Mouse (Mus musculus) cerebellum, adult 9-10 months (tissue): ENCODE data around the gene B4galt3.

Experiments
- DNase-seq: peaks from one replicate; pipeline ENCODE4 v3.0.0; 2022

B4galt3 gene

DNA sequence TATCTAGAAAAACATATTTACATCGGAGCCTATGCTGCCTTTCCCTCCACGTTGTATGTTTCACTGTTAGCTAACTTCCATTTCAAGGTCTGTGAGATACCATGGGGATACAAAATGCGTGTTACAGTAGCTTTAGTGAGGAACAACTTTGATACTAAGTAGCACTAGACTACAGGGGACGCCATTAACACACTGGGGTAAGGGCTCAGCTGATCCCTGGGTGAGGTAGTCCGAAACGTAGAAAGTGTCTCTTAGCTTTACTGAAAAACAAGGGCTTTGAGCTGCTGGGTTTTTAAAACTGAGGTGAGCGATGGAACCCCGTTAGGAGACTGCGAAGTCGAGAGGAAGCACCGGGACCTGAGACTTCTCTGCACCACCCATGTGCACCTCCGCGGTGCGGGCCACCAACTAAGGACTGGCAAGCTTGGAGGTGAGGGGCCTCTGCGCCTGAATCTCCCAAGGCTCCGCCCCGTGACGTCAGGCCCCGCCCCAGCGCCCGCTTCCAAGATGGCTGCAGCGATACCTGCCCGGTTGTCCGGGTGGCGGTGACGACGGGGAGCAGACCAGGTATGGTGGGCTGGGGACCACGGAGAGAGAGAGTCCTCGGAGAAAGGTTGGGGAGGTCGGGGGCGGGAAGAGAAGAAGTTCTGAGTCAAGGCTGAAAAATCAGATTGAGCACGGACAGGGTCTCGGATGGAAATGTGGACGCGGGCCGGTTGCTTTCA is at the start of gene B4galt3:
Gene B4galt3, plus strand, starts transcription at position 481 of the 725 bp plus-strand sequence.
- peak; percentile 98 for DNase-seq

DNA sequence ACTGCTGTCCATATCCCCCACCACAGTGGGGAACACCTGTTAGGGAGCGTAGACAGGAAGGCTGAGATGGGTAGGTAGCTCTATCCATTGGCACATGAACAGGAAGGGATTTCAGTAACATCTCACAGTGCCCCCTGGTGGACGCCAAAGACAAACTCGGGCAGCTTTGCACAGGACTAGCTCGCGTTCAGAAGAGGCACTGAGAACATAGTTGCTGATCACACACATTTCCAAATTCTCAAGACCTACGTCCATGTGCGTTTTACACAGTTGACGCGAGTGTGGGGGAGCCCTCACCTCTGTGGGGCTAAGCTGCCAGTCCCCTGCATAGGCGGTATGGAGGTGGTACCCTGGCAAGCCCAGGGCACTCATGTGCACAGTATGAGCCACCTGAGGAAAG is 49.3 kb upstream of the B4galt3 start:
- peak; percentile 88 for DNase-seq

DNA sequence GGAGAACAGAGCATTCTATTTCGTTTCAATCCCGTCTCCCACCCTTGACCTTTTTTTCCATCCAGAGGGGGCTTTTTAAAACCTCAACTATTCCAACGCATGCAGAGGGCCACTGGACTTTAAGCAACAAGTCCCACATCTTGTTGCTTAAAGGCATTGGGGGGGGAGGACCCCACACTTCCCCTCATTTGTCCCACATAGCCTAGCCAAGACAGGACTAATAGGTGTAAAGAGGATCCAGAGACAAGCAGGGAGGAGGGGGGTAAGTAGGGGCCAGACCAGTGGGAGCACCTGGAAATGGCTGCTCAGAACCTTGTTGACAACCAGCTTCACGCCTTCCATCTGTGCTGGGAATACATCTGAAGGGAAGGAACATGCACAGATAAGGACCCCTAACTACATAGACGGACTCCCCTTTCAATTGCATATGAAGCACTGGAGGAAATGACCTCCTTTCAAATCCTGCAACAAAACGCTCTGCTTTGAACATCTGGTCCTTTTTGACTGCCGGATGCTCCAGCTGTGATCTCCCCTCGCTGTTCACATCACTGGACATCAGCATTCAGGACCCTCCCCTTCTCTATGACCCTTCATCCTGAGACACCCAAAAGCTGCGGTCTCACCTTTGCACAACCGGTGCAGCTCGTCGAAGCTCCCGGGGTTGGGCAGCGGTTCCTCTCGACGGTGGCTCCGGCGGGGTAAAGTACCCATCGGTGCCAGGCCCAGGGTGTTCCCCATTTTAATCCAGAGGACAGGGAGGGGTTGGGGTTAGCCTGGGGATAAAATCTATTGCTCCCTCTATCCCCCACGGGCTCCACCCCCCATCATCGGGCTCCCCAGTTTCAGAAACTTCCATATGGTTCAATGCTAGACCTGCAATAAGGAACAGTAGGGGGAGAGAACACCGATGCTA is 48.6 kb upstream of the B4galt3 start:
- DNase-seq, result peak; percentile 58

DNA sequence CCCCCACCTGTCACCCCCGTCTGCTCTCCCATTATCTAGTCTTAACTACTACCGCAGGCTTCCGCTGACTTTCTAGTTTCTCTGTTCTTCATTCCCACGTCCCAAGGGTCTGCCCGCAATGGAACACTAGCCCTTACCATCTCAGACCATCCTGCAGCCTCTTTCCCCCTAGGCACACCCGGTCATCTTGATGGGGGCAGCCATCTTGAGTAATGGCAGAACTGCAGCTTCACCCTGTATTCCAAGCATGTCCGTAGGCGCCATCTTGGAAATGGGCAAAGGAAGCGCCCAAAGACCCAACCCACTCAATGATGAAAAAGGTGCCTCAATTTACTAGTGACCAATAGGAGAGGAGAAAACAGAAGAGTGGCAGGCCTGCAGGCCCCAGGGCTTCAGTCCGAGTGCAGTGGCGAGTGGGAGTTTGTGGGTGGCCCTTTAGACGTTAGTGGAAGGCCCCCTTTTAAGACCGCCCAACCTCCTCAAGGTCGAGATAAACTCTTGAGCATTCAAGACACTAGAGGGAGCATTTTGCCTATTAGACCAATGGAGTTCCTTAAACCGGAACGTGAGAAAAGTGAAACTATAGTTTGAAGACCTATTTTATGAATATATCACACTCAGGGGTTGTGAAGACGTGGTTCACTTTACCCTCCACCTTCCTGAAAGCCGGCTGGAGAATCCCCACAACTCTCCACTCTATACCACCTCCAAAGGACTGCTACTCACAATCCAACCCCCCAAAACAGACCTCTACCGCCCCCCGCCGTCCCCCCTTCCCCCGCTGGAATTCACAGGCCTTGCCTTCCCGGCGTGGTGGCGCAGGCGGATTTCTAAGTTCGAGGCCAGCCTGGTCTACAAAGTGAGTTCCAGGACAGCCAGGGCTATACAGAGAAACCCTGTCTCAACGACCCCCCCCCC is 47.6 kb upstream of the B4galt3 start, which contains the start of gene Tomm40l:
Gene Tomm40l, minus strand, starts transcription at position 277 of the 918 bp plus-strand sequence.
- DNase-seq, result peak; percentile 99

DNA sequence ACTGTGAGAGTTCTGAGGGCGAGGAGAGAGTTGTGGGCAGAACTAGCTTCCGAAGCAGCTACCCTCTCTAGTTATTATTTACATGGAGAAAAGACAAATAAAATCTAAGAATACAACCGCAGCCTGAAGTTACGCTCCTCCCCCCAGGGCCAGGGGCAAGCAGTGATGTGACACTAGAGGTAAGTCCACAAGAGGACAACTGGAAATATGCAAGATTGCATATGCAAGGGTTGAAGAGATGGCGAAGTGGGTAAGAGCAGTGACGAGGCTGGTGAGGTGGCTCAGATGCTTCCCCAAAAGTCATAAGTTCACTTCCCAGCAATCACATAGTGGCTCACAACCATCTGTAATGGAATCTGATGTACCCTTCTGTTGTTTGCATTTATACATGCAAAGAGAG is 47.0 kb upstream of the B4galt3 start:
- peak; percentile 62 for DNase-seq

DNA sequence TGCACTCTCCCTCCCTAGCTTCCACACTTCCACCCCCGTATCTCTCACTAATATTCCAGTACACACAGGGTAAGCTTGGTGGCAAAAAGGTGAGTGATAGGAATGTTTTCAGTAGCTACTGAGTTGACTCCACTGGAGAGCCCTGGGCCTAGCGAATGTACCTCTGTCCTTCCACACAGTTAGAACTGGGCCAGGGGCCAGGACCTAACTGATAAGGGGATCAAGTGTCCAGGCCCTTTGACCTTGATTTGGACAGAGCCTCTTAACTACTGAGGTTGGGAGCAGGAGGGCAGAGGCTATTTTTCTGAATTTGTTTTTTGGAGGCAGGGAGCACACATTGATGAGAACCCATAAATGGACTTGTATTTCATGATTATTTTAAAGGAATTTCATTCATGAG is 46.3 kb upstream of the B4galt3 start:
- DNase-seq, result peak; percentile 57

DNA sequence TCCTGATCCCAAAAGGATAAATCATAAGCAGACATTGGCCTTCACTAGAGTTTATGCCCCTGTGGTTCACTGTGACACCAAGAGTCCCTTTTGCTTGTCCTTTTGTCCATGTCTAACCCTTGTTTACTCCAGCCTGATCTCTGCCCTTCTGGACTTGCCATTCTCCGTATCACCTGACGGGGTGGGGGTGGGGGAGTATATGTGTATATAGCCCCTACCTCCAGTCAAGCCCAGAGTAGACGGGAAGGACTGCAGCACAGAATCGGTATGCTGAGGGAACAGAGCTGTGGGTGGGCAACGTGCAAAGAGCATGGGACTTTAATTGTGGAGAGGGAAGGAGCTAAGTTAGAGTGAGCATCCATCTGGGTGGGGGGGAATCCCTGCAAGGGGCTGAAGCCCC is 45.3 kb upstream of the B4galt3 start, which contains the start of gene Apoa2:
Gene Apoa2, plus strand, starts transcription at position 198 of the 400 bp plus-strand sequence.
- DNase-seq, result no peak

DNA sequence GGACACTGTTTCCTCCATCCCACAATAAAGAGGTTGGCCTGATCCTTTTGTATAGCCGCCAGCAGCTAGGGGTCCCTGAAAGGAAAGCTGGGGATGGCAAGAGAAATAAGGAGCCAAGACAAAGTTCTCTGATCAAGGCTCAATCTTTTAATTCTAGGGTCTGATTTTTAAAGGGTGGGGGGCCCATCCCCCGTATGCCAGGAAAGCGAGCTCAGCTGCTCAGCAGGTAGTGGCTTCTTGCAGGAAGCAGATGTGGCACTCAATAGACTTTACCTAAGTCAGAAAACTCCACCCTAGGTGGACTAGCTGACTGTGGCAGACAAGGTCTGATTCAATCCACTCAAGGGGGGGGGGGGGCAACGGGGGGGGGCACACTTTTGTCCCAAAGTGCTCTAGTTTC is 43.3 kb upstream of the B4galt3 start:
- DNase-seq, result no peak

DNA sequence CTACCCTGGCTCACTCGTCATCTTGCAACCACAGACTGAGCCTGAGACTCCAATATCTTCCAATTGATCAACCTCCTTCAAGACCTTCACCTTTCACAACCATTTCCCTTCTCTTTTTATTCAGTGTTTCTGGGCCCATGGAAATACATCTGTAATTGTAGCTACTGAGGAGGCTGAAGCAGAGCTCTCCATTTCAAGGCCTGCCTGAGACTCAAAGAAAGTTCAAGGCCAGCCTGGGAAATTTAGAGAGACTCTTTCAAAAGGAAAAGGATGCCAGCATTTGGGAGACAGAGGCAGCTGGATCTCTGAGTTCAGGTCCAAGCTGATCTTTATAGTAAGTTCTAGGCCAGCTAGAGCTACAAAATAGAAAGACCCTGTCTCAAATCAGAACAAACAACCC is 42.2 kb upstream of the B4galt3 start:
- no peak for DNase-seq

DNA sequence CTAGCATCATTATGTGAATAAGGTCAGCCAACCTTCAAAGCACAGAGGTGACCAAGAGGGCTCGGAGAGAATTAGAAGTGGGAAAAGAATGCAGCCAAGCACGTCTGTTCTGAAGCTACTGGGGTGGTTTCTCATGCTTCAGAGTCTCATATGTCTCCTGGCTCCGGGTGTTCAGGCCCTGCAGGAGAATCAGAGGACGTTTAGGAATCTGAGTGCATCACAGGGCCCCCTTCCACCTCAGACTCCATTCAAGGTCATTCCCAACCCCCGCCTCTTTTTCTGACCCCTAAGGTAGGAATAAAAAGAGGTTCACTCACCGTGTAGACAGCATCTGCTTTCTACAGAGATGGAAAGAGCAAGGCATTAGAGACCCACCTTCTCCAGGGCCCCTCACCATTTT is 40.4 kb upstream of the B4galt3 start:
- DNase-seq, result no peak

DNA sequence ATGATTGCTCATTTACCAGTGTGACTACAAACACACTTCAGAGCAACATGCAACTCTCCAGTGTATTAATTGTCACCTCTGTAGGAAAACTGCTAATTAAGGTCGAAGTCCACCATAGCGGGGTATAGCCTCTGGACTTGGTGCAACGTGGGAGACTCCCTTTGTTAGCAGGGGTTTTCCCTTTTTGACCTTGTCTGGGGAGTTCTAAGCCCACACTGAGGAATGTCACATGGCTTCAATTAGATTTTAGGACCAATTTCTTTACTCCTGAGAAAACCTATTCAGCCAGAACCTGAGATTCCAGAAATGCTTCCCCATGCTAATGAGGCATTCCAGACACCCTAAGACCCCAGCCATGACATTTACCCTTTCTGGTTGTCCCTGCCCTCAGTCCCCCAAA is 39.9 kb upstream of the B4galt3 start:
- DNase-seq, result no peak

DNA sequence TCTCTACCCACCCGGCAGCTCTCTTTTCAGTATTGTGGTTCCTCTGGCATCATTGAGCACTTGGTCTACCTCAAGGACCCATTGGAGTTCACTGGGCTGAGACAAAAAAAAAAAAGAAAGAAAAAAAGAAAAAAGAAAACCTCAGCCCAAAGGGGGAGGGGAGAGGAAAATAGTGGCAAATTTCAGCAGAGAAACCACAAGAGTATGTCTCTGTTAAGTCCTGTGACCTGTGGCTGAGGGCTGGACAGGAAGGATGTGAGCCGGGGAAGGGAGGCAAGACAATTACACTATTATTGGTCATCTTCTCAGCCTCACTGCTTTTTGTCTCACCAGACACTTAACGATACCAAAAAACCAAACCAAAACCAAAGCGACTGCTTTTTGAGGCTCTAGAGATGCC is 38.3 kb upstream of the B4galt3 start:
- no peak for DNase-seq

DNA sequence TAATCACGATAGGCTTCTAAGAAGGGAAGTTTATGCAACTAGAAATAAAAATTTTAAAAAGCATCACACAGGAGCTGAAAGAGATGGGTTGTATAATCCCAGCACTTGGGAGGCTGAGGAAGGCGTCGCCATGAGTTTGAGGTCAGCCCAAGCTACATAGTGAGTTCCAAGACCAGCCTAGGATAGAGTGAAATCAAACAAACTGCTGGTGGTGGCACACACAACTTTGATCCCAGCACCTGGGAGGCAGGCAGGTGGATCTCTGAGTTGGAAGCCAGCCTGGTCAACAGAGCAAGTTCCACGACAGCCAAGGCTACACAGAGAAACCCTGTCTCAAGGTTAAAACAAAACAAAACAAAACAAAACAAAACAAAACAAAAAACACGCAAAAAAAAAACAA is 37.8 kb upstream of the B4galt3 start:
- DNase-seq, result no peak

DNA sequence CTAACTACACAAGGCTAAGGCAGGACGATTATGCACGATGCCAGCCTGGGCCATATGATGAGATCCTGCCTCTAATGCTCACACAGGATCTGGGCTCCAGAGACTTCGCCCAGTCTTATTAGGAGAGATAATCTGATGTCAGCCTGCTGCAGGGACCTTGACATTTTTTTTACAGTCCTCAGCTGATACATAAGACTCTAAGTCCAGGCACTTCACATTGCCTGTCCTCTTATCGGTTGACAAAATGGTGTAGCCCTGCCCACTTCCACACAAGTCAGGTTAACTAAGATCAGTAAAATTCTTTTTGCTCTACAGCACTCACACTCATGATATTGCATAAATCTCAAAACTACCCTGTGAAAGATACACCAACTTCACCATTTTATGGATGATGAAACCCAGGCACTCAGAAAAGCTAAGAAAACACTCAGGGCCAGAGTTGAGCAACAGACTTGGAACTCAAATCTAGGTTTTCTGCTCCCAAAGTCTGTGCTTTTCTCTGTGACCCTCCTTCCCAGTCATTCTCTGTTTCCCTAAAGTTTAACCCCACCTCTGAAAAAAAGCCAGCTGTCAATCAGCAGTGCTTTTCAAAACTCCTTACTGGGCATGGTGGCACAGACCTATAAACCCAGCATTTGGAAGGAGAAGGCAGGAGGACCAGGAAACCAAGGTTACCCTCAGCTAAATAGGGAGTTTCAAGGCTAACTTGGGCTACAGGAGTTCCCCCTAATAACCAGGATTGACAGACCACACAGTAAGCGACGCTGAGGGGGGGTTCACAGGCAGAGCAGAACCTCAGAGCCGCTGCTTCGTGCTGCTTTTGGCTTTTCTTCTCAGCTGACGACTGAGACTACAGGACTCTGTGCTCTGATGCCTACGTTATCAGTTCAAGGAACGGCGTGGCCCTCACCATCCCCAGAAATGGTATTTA is 37.1 kb upstream of the B4galt3 start:
- DNase-seq, result no peak

DNA sequence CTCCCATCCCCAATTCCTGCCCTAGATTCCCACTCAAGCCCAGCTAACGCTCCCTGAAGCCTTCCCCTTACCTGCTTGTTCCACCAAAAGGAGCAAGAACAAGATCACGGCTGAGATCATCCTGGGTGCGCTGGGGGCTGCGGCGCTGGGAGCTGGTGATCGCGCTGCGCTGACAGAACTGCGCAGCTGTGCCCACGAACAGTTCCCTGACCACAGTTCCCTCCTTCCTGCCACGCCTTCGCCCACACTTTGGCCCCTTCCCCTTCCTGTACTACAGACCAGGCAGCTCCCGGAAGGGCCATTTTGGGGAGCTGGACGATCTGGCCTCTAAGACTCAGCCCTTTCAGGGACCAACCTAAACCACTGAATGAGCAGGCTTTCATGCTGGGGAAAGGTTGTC is 36.0 kb upstream of the B4galt3 start, which contains the start of gene Fcer1g:
Gene Fcer1g, minus strand, starts transcription at position 240 of the 400 bp plus-strand sequence.
- DNase-seq, result no peak

DNA sequence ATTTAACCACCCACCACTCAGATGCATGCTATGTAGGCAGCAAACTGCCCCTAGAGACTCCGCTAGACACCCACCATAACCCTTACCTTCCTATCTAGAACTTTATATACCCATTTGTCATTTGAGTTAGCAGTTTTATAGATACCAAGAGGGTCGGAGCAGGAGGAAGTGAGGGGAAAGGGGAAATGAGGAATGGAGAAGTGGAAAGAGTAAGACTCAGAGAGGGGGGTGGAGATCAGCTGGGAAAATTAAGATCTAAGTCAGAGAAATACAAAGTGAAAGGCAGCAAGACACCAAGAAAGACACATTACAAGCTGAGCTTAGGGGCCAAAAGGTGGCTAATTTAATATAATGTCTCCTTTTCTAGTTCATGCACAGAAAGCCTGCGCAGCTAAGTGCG is 35.6 kb upstream of the B4galt3 start:
- DNase-seq, result no peak

DNA sequence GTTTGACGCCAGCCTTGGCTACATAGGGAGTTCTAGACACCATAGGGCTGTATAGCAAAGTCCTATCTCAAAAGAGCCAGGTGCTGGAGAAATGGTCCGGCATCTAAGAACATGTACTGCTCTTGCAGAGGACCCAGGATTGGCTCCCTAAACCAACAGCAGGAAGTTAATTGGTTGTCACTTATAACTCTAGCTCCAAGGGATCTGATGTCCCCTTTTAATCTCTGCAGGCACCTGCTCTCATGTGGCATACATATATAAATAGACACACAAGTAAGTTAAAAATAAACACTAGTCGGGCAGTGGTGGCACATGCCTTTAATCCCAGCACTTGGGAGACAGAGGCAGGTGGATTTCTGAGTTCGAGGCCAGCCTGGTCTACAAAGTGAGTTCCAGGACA is 34.3 kb upstream of the B4galt3 start:
- no peak for DNase-seq

DNA sequence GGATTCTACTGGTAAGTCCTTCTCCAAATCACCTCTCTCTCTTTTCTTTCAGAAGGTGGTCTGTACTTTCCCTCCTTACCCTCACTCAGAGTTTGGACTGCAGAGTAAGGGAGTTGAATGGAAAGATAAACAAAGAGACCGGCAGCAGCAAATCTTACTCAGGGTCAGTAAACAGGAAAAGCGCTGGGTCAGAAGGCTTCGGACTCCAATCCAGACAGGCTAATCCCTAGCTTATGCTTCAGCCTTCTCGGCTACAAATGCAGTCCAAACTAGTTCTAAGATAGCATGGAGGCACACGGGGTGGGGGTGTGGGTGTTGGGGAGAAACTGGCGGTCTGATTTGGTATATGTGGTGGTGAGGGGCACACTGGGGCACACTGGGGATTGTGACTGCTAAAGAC is 32.7 kb upstream of the B4galt3 start:
- DNase-seq, result no peak

DNA sequence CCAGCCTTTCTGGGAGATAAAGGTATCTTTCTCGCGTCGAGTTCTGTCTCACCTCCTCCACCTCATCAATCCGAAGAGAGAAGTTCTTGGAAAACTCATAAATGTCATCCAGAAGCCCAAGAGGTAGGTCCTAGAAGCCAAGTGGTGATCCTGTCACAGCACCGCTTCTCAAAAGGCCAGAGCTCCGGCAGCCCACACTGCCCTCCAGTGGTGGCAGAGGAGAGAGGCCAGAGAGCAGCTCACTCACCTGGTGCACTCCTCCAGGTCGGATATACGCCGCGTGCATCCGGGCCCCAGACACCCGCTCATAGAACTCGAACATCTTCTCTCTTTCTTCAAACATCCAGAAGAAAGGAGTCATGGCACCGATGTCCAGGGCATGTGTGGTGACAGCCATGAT is 31.7 kb upstream of the B4galt3 start:
- DNase-seq, result no peak

DNA sequence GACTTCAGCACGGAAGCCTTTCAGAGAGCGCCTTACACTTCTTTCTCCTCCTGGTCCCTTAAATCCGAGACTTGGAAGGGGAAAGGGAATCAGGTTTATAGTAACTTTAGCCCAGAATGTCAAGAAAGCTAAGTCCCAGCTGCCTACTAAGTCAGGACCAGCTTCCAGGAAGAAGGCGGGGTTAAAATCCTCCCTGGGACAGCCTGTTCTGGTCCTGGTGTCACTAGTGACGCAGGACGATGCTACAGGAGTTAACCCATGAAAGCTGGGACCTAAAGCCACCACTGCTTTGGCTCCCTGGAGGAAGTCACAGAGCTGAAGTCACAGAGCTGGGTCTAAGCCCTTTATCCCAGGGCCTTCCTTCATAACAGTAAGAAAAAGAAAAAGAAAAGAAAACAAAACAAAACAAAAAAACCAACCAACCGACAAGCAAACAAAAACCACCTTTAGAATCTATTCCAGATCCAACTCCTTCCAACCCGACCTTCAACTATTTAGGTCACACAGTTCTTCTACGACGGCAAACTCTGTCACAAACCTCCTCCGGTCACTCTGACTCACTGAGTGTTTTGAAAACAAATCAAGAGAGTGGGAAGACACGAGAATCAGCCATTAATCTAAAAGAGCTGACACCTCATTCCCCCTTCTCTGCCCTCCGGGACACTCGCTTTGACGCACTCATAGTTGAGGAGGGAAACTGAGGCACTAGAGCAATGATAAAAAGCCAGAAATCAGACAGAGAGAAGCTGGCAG is 30.0 kb upstream of the B4galt3 start:
- DNase-seq, result no peak

DNA sequence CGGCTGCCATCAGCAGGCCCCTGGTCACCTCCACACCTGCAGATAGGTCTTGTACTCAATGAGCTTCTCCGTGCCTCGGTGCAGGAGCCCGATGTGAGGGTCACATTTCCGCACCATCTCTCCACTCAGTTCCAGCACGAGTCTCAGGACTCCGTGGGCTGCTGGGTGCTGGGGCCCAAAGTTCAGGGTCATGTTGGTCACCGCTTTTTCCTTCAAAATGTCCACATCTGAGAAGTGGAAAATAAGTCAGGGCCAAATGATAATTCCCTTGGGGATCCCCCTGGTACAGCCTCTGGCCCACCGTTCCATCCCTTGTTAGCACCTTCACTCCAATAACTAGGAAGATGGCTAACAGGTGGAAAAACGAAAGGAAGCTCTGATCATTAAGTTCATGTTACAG is 29.2 kb upstream of the B4galt3 start:
- no peak for DNase-seq
